Comparison of ENCODE assay signal across 12 mouse cellular contexts in genomic region chr17:5582937-5583336, GRCm38 (mm10).
"Had no signal": no experiment of that assay in that cellular context is flagged by ENCODE, and none has a peak within 500 bp of the region (broad histone marks: within the 10 kb centered on the region; RNA-seq: fewer than 3 reads in every experiment).

No protein-coding gene starts in this region.

- H3K4me3 ChIP-seq: limb, embryonic 12.5 days; liver, embryonic 13.5 days; lung, embryonic 15.5 days had no signal

- H3K9ac ChIP-seq: limb, embryonic 12.5 days; liver, embryonic 13.5 days; liver, postnatal 0 days; lung, embryonic 15.5 days had no signal

- ATAC-seq: liver, postnatal 0 days had no signal

- H3K27me3 ChIP-seq: limb, embryonic 12.5 days; liver, embryonic 13.5 days; lung, embryonic 15.5 days had no signal

- DNase-seq: kidney, adult 8-10 months; kidney, postnatal 25 days; layer of hippocampus, adult 9-11 months; liver; liver, embryonic 13.5 days; liver, postnatal 0 days; right cerebral cortex, postnatal 4 days; spleen, adult 18-20 months; thymus, adult 18-20 months; thymus, postnatal 14 days had no signal

- H3K9me3 ChIP-seq: limb, embryonic 12.5 days; liver, embryonic 13.5 days; lung, embryonic 15.5 days had no signal

- H3K4me1 ChIP-seq: liver, embryonic 13.5 days; lung, embryonic 15.5 days had no signal

- H3K27ac ChIP-seq: limb, embryonic 12.5 days; liver, embryonic 13.5 days; lung, embryonic 15.5 days had no signal

- H3K4me2 ChIP-seq: limb, embryonic 12.5 days; liver, embryonic 13.5 days; lung, embryonic 15.5 days had no signal

- H3K36me3 ChIP-seq: limb, embryonic 12.5 days; liver, embryonic 13.5 days; lung, embryonic 15.5 days had no signal
